Mouse (Mus musculus): ENCODE measurements around the gene Ift80. TPM values are rescaled to one million over a fixed set of nuclear protein-coding genes. Genes with fewer than 3 reads are reported as not detected.
A peak's percentile ranks its signal among the peaks of the same experiment; 100 is the strongest.
"Not testable (repeated sequence)": the region's sequence is repeated elsewhere in the genome, so short reads cannot be mapped to it uniquely, and the experiment has no call there.

Ift80 gene
- total RNA-seq, 2 experiments from 2014 or later: 3.4 to 4.8 TPM

- DNase-seq: no peak
- intact Hi-C loops (cut with DNase I; ENCODE audit: low total_unique reads): no loop called here
These were observed 55.5 kb downstream of the Ift80 start for GRCm38 (mm10) chr3:68948918-68949317.

- intact Hi-C loops (cut with DNase I; ENCODE audit: low total_unique reads): no loop called here
These were observed 62.5 kb downstream of the Ift80 start for GRCm38 (mm10) chr3:68941867-68942266.

GRCm38 (mm10) chr3:68940311-68940710 lies 64.1 kb downstream of the Ift80 start:
- intact Hi-C loops (cut with DNase I; ENCODE audit: low total_unique reads): no loop called here
- no peak for DNase-seq

More at GRCm38 (mm10) chr3:68941867-68942266, 62.5 kb downstream of the Ift80 start:
- no peak for DNase-seq

GRCm38 (mm10) chr3:68939312-68939711 lies 65.1 kb downstream of the Ift80 start:
- DNase-seq: no peak
- intact Hi-C loops (cut with DNase I; ENCODE audit: low total_unique reads): no loop called here

GRCm38 (mm10) chr3:68936709-68937108 lies 67.7 kb downstream of the Ift80 start:
- DNase-seq: no peak
- intact Hi-C loops (cut with DNase I; ENCODE audit: low total_unique reads): no loop called here

- no peak for DNase-seq
- intact Hi-C loops (cut with DNase I; ENCODE audit: low total_unique reads): no loop called here
These were observed 68.9 kb downstream of the Ift80 start for GRCm38 (mm10) chr3:68935498-68935897.

- intact Hi-C loops (cut with DNase I; ENCODE audit: low total_unique reads): no loop called here
- DNase-seq: no peak
These were observed 70.1 kb downstream of the Ift80 start for GRCm38 (mm10) chr3:68934259-68934658.

- intact Hi-C loops (cut with DNase I; ENCODE audit: low total_unique reads): no loop called here
- no peak for DNase-seq
These were observed 75.8 kb downstream of the Ift80 start for GRCm38 (mm10) chr3:68928619-68929018.

- DNase-seq: no peak
- intact Hi-C loops (cut with DNase I; ENCODE audit: low total_unique reads): no loop called here
These were observed 96.9 kb downstream of the Ift80 start for GRCm38 (mm10) chr3:68907509-68907908.

GRCm38 (mm10) chr3:68904902-68905778 lies 99.2 kb downstream of the Ift80 start:
- no peak for DNase-seq
- intact Hi-C loops (cut with DNase I; ENCODE audit: low total_unique reads): no loop called here

- DNase-seq; intact Hi-C loops (cut with DNase I; ENCODE audit: low total_unique reads): not testable (repeated sequence)
These were observed 101.7 kb downstream of the Ift80 start for GRCm38 (mm10) chr3:68902636-68903035.

- DNase-seq: no peak
- intact Hi-C loops (cut with DNase I; ENCODE audit: low total_unique reads): no loop called here
These were observed 107.2 kb downstream of the Ift80 start for GRCm38 (mm10) chr3:68897154-68897553.

GRCm38 (mm10) chr3:68895426-68895825 lies 108.9 kb downstream of the Ift80 start:
- intact Hi-C loops (cut with DNase I; ENCODE audit: low total_unique reads): no loop called here
- no peak for DNase-seq

GRCm38 (mm10) chr3:68886845-68887244 lies 117.5 kb downstream of the Ift80 start:
- intact Hi-C loops (cut with DNase I; ENCODE audit: low total_unique reads): no loop called here
- DNase-seq: no peak

GRCm38 (mm10) chr3:68874079-68874478 lies 130.3 kb downstream of the Ift80 start:
- intact Hi-C loops (cut with DNase I; ENCODE audit: low total_unique reads): no loop called here
- no peak for DNase-seq

GRCm38 (mm10) chr3:68870568-68870950 lies 133.8 kb downstream of the Ift80 start:
- DNase-seq: no peak

GRCm38 (mm10) chr3:68869691-68870567 lies 134.4 kb downstream of the Ift80 start:
- intact Hi-C loops (cut with DNase I; ENCODE audit: low total_unique reads): no loop called here
- DNase-seq: peak; percentile 24

More at GRCm38 (mm10) chr3:68870568-68870950, 133.8 kb downstream of the Ift80 start:
- intact Hi-C loops (cut with DNase I; ENCODE audit: low total_unique reads): no loop called here

- DNase-seq: peak; percentile 17
These were observed 135.1 kb downstream of the Ift80 start, which contains the start of gene 1110032F04Rik for GRCm38 (mm10) chr3:68869211-68869690. Gene 1110032F04Rik (plus strand): TSS chr3:68869586.

GRCm38 (mm10) chr3:68852414-68852813 lies 152.0 kb downstream of the Ift80 start:
- no peak for DNase-seq
- intact Hi-C loops (cut with DNase I; ENCODE audit: low total_unique reads): no loop called here

More at GRCm38 (mm10) chr3:68869211-68869690, 135.1 kb downstream of the Ift80 start, which contains the start of gene 1110032F04Rik:
- intact Hi-C loops (cut with DNase I; ENCODE audit: low total_unique reads): no loop called here

GRCm38 (mm10) chr3:68848323-68848722 lies 156.0 kb downstream of the Ift80 start:
- intact Hi-C loops (cut with DNase I; ENCODE audit: low total_unique reads): no loop called here

More at GRCm38 (mm10) chr3:68848323-68848722, 156.0 kb downstream of the Ift80 start:
- no peak for DNase-seq

All from gastrocnemius, postnatal 14 days (tissue).